Mouse (Mus musculus): ENCODE data around the gene Gm8082. TPM values are rescaled to one million over a fixed set of nuclear protein-coding genes. Genes with fewer than 3 reads are reported as not detected.
"Not testable (repeated sequence)": the region's sequence is repeated elsewhere in the genome, so short reads cannot be mapped to it uniquely, and the experiment has no call there.

Gene Gm8082
- not detected in 2 replicates for polyA plus RNA-seq (2016; fragmentation: Nextera tagmentation; extraction: Ambion mirVana)

GRCm38 (mm10) chr14:42993524-42993923 lies at the start of gene Gm8082:
TSS of gene Gm8082 (minus strand) at chr14:42993624.
- ATAC-seq (ENCODE audit: low FRiP score, low read depth); H3K27ac ChIP-seq; H3K4me3 ChIP-seq; H3K36me3 ChIP-seq; H3K4me2 ChIP-seq (replicated peaks); H3K9ac ChIP-seq; H3K27me3 ChIP-seq (replicated peaks); H3K9me3 ChIP-seq; H3K4me1 ChIP-seq: not testable (repeated sequence)
- no CpG with 5 or more reads among the region's 1 CpGs for WGBS

GRCm38 (mm10) chr14:43015528-43015927 lies 22.1 kb upstream of the Gm8082 start, which contains the start of gene Gm10376:
TSS of gene Gm10376 (minus strand) at chr14:43015628.
- H3K36me3 ChIP-seq; H3K4me3 ChIP-seq; H3K27me3 ChIP-seq (replicated peaks); H3K27ac ChIP-seq; H3K4me1 ChIP-seq; H3K9ac ChIP-seq; ATAC-seq (ENCODE audit: low FRiP score, low read depth); H3K9me3 ChIP-seq; H3K4me2 ChIP-seq (replicated peaks): not testable (repeated sequence)

Other genes starting within 250 kb of the Gm8082 start
- not detected in 2 replicates for gene Gm3015, start 224.8 kb downstream of the Gm8082 start, polyA plus RNA-seq (2016; fragmentation: Nextera tagmentation; extraction: Ambion mirVana)
- not detected in 2 replicates for gene Gm10377, start 195.6 kb downstream of the Gm8082 start, polyA plus RNA-seq (2016; fragmentation: Nextera tagmentation; extraction: Ambion mirVana)
- not detected in 2 replicates for gene Gm21977, start 140.1 kb downstream of the Gm8082 start, polyA plus RNA-seq (2016; fragmentation: Nextera tagmentation; extraction: Ambion mirVana)
- gene Gm10376, start 22.0 kb upstream of the Gm8082 start, polyA plus RNA-seq (2016; fragmentation: Nextera tagmentation; extraction: Ambion mirVana) = not detected in 2 replicates
- gene Gm8094, start 83.0 kb upstream of the Gm8082 start, polyA plus RNA-seq (2016; fragmentation: Nextera tagmentation; extraction: Ambion mirVana) = not detected in 2 replicates
- gene Gm8104, start 107.0 kb upstream of the Gm8082 start, polyA plus RNA-seq (2016; fragmentation: Nextera tagmentation; extraction: Ambion mirVana) = not detected in 2 replicates
- gene Gm7233, start 186.2 kb upstream of the Gm8082 start, polyA plus RNA-seq (2016; fragmentation: Nextera tagmentation; extraction: Ambion mirVana) = not detected in 2 replicates
- not detected in 2 replicates for gene Gm8122, start 241.7 kb upstream of the Gm8082 start, polyA plus RNA-seq (2016; fragmentation: Nextera tagmentation; extraction: Ambion mirVana)

Measured in neural tube, embryonic 12.5 days (tissue).